Mouse (Mus musculus): ENCODE measurements around the gene Dlx1. TPM values are rescaled to one million over a fixed set of nuclear protein-coding genes. Genes with fewer than 3 reads are reported as not detected.
A peak's percentile ranks its signal among the peaks of the same experiment; 100 is the strongest.

The Dlx1 gene
- total RNA-seq, 2 experiments from 2014 or later = 0.13 TPM; not detected in 1

- no peak for DNase-seq
These were observed 999 bp downstream of the Dlx1 start for GRCm38 (mm10) chr2:71528714-71529510.

- peak; percentile 59 for DNase-seq
These were observed 1.8 kb downstream of the Dlx1 start for GRCm38 (mm10) chr2:71529511-71530351.

DNA sequence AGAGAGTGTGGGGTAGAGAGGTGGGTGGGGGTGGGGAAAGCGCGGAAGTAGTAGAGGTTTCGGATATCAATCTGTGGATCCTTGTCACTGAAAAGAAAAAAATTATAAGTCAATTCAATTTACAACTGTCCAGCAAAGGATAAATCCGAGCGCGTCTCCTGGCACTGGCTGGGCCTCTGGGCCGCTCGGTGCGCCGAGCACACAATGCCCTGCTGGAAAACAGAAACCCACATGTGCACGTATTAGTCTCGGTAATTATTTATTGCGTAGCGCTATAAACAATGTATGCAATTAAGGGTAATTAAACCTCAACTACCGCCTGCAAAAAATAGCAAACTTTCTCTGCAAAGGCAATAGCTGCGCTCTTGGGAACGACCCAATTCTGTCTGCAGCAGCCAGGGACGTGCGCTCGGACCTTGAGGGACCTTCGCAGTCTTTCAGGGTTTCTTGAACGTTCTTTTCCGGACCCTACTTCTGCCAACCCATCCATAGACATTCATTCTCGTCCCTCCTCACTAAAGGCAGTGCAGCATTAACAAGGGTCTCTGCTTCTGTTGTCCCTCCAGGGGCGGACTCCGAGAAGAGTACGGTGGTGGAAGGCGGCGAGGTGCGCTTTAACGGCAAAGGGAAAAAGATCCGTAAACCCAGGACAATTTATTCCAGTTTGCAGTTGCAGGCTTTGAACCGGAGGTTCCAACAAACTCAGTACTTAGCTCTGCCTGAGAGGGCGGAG lies 2.6 kb downstream of the Dlx1 start:
- no peak for DNase-seq

DNA sequence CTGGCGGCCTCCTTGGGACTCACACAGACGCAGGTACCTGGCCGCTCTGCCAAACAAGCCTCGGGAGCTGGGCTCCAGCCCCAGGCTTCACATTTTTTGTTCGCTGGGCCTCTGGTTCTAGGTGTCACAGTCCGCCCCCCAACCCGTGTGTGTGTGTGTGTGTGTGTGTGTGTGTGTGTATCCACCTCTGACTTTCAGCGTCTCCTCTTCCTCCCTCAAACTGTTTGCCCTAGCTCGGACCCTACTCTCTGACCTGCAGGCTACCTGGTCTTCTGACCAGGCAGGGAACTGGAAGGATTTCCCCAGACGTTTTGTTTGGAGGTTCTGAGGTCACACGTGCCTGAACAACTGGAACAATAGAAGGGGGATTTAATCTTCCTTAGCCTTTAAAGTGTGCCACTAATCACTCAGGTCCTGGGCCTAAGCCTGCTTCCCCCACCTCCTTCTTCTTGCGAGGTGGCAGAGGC lies 3.2 kb downstream of the Dlx1 start:
- DNase-seq = no peak

DNA sequence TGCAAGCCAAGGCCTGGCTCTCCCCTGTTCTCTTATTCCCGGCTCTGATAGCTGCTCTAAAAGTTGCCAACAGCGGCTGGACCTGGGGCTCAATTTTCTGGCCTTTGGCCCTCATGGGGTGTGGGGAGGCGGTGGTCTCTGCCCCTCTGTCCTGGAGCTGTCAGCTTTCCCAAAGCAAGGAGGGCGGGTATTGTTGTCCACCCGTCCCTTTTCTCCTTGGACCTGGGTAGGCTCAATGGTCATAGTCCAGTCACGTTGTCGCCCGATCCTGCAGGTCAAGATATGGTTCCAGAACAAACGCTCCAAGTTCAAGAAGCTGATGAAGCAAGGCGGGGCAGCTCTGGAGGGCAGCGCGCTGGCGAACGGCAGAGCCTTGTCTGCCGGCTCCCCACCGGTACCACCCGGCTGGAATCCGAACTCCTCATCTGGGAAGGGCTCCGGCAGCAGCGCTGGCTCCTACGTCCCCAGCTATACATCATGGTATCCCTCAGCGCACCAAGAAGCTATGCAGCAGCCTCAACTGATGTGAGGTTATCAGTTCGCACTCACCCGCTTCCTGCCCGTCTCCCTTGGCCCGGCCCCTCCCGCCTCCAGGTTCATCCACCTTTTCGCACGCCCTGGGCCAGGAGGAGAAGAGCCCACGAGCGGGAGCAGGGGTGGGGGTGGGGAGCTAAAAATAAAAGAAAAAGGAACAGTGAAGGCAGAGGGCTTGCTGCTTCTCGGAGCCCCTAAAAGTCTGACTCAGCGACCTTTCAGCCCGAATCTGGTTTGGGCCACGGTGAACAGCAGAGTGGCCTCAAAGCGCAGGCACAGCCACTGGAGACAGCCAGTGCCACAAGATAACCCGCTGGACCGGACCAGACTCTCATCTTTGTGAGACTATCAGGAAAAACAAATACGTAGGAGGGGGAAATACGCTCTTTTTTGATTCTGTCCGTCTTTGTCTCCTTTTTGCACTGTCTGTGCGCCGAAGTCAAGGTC lies 4.4 kb downstream of the Dlx1 start:
- DNase-seq = no peak

GRCm38 (mm10) chr2:71533094-71533493 lies 5.2 kb downstream of the Dlx1 start:
- no peak for DNase-seq

DNA sequence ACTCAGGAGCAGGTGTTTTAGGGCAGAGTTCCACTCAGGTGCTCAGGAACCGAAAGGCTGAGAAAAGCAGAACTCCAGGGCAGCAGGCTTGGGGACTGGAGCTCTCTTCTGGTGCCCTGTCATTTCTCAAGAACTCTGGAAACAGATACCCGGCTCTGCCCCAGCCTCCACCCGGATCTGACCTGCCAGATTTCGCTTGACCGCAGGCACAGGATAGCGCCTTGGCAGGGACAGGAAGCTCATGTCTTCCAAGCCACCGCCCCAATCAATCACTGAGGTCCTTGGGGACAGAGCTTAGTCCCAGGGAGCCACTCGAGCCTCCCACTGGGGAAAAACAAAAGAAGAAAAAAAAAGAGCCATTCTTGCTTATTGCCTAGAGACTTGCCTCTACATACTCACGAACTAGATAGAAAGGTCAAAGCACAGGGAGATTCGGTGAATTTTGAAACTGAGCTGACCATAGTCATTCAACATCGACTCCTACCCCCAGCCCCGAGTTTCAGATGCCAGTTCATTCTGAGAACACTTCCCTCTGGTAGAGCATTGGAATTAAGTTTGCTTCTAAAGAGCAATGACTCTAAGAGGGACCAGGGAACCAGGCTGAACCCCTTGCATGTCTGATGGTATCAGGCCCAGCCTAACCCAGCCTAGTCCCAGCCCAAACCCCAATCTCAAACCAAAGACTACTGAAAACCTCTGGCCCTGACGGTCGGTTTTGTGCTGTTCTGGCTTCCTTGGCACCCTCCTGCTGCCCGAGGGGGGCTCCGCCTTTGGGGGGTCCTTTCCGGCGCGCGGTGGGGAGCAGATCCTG lies 6.5 kb downstream of the Dlx1 start:
- no peak for DNase-seq

- no peak for DNase-seq
These were observed 12.9 kb downstream of the Dlx1 start for GRCm38 (mm10) chr2:71540611-71541417.

- DNase-seq = no peak
These were observed 13.7 kb downstream of the Dlx1 start for GRCm38 (mm10) chr2:71541418-71542226.

DNA sequence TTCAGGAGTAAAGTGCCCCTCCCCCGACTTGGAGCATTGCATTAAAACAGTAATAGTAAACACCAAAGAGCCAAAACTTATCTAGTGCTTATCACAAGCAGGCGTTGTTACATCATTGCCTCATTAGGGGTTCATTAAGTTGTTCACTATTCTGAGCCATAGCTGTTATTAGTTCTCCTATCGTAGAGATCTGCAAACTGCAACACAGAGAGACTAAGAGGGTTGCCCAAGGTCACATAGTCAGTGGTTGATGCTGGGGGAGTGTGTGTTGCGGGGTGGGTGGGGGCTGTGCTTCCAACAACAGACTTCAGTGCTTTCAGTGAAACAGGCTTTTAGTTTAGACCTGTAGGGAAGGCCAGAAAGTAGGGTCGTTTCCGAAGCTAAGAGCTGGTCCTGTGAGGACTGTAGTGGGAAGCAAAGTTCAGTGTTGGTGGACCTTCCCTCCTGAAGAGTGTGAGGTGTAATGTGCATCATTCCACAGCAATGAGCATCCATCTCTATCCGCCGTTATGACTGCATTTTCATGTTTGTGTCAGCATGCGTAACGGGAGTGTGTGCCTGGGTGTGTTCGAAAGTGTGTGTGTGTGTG lies 14.4 kb downstream of the Dlx1 start:
- DNase-seq = no peak

DNA sequence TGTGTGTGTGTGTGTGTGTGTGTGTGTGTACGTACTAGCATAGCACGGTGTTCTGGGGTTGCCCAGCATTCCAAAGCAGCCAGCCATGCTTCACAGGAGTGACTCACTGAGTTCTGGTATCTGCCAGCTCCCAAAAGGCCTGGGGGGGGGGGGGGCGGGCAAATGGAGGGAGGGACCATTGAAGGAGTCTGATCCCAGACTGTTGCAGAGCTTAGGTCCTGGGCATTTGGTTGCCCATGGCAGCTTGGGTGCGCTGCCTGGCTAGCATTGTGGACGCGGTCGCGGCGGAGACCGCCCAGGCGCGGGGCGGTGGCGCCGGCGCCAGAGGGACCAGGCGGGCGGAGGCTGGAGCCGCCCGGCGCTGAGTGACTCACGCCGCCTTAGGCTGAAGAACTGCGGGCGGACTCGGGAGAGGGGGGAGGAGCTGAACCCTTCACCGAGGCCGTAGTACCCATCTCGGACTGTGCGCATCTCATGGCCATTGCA lies 14.9 kb downstream of the Dlx1 start:
- DNase-seq = no peak

DNA sequence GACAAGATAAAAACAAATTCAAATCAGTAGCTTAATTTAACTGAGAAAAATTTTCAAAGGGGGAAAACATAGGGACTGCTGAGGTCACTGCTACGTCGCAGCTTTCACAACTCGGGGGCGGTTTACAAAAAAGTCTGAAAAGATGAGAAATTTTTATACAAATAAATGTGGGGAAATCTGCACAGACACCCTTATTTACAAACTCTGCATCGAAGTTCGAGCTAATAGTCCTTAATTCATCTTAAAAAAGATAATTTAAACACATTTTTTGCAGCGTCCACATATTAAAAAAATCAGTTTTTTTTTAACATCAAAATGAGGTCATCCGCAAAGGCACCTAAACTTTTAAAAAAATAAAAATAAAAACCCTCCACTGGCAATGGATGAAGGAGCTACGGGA lies 15.6 kb downstream of the Dlx1 start:
- DNase-seq = no peak

DNA sequence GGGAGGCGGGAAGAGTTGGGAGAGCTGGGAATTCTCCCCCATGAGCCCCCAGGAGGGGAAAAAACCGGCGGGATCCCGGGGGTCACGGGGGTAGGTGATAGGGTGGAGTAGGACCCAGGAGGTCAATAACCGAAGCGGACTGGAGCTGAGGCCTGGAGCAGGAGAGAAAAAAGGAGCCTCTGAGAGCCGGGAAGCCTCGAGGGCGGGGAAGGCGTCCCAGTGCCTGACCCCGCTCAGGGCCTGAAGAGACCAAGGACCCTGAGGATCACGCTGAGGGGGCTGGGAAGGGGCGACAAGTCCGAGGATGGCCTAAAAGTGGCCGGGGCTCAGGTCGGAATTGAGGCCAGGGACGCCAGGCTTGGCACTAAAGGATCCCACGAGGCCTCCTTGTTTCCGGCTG lies 16.0 kb downstream of the Dlx1 start:
- no peak for DNase-seq

DNA sequence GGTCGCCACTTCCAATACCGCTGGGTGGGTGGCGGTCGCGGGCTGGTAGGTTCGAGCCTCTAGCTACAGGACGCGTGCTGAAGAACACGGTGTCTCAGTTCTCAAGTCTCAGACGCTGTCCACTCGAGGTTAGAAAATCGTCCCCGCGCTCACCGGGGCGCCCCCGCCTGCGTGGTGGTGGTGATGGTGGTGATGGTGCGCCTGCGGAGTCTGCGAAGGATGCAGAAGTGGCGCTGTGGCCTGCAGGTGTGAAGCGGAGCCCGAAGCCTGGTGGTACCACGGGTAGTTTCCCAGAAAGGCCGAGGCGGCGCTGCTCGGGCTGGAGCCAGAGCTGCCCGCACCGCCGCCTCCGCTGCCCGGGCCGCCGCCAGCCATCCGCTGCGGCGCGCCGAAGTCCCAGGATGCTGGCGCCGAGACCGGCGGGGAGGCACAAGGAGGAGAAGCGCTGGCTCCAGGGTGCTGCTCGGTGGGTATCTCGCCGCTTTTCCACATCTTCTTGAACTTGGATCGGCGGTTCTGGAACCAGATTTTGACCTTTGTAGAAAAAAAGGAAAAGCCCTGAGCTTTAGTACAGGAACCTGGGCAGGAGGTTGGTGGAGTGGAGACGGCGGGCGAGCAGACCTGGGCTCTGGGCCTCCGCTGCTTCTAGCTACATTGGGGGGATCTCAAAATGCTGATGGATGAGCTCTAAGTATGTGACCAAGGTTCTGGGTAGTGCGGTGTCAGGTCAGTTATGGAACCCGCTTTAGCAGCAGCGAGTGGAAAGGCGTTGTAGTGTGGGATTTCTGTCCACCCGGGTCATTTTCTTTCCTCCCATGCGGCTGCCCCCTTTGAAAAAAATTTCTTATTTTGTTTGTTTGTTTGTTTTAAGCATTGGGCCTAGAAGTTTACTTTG lies 16.7 kb downstream of the Dlx1 start:
- no peak for DNase-seq

GRCm38 (mm10) chr2:71545401-71545881 lies 17.5 kb downstream of the Dlx1 start:
- no peak for DNase-seq

GRCm38 (mm10) chr2:71545882-71546639 lies 18.1 kb downstream of the Dlx1 start:
- no peak for DNase-seq

Data from gastrocnemius, postnatal 25 days (tissue).